Mouse (Mus musculus) neural tube, embryonic 14.5 days (tissue): ENCODE measurements around the gene Gm28230. TPM values are rescaled to one million over a fixed set of nuclear protein-coding genes. Genes with fewer than 3 reads are reported as not detected.

Experiments used
- ATAC-seq: fragments of 200-750 bp; cut with Nextera tagmentation; 2 replicates; pipeline ENCODE4 v1.8.0; 2017; ENCODE audit warnings: low read depth, mild to moderate bottlenecking, moderate TSS enrichment, moderate library complexity
- H3K27ac ChIP-seq: fragments of 300-500 bp; sonication (generic); 2 replicates; pipeline ENCODE4 v1.5.1; 2014; ENCODE audit warnings: low read depth, mild to moderate bottlenecking, control low read depth, low read length, moderate library complexity, mixed read lengths
- H3K27me3 ChIP-seq: fragments of 300-500 bp; sonication (generic); 2 replicates; pipeline ENCODE4 v1.6.1; 2014; ENCODE audit warnings: low read length; ENCODE audit not compliant: control insufficient read depth, insufficient read depth
- H3K36me3 ChIP-seq: fragments of 300-500 bp; sonication (generic); 2 replicates; pipeline ENCODE4 v1.6.1; 2014; ENCODE audit warnings: low read length, mixed read lengths; ENCODE audit not compliant: control insufficient read depth, insufficient read depth
- H3K4me1 ChIP-seq: fragments of 300-500 bp; sonication (generic); 2 replicates; pipeline ENCODE4 v1.6.1; 2014; ENCODE audit warnings: low read length; ENCODE audit not compliant: control insufficient read depth, insufficient read depth
- H3K4me2 ChIP-seq: fragments of 300-500 bp; sonication (generic); 2 replicates; pipeline ENCODE4 v1.6.1; 2014; ENCODE audit warnings: mild to moderate bottlenecking, low read depth, low read length, control low read depth
- H3K4me3 ChIP-seq: fragments of 300-500 bp; sonication (generic); 2 replicates; pipeline ENCODE4 v1.5.1; 2014; ENCODE audit warnings: low read depth, low read length, control low read depth, mixed read lengths
- H3K9ac ChIP-seq: fragments of 300-500 bp; sonication (generic); replicated peaks from 2 replicates; pipeline ENCODE4 v1.6.1; 2014; ENCODE audit warnings: low read depth, mild to moderate bottlenecking, control low read depth, low read length, mixed read lengths
- H3K9me3 ChIP-seq: fragments of 300-500 bp; sonication (generic); 2 replicates; pipeline ENCODE4 v1.6.1; 2016; ENCODE audit warnings: low read length; ENCODE audit not compliant: control insufficient read depth
- WGBS: fragments of 180-500 bp; shearing (Covaris S2); extraction: QIAGEN DNeasy Blood & Tissue Kit; methylation state at CpG from one replicate; pipeline ENCODE4 v1.1.7; 2014; 5-methylcytosine and 5-hydroxymethylcytosine counted together
- polyA plus RNA-seq: library from polyadenylated mRNA; unstranded; fragments of >200 nt; fragmentation: Nextera tagmentation; extraction: Ambion mirVana; gene quantifications from 2 replicates; pipeline ENCODE4 v1.2.1, GENCODE M21; 2014

Gene Gm28230
- polyA plus RNA-seq, 1 experiment from 2014 or later = 2.5 TPM

DNA sequence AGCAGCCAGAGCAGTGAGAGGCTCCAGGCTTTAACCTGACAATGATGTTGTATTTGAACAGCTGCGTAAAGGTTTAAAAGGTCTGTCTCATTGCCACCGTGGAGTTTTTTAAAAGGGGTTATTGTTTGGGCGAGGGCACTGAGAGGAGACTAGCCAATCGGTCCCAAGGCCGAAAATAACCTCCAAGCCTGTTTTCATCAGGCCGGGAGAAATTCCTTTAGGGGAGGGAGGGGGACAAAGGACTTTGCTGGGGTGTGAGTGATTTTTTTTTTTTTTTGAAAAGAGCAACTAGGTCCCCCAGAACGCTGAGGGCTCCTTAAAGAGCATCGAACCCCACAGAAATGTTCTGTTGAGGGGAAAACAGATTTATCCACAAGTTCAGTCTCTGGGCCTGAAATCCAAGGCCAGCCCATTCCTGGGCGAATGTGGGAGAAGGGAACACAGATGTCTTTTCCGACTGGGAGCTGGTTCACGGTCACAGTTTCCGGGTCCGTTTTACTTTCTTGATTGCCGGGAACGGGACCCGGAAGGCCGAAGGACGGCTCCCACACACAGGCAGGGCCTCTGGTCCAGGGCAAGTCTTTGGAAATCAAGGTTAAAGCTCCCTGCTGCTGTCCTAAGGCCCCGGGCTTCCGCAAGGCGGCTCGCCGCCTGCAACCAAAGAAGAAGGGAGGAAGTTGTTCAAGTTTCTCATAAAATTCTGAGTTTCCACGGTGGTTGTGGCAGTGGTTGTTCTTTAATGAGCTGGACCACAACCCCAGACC is 36.8 kb upstream of the Gm28230 start:
- H3K36me3 ChIP-seq = no peaks in the 10 kb centered on the region
- H3K4me3 ChIP-seq = peak overlapping the region; percentile 33
- peaks cover 19% of the 10 kb centered on the region for H3K27me3 ChIP-seq
- no peaks in the 10 kb centered on the region; the same call in 1 of the 2 replicates for H3K4me1 ChIP-seq
- WGBS = under 1% methylated on average over 24 of the region's 24 CpGs
- H3K4me2 ChIP-seq = peak overlapping the region; percentile 44
- peak overlapping the region; percentile 56 for H3K9ac ChIP-seq
- no peaks in the 10 kb centered on the region for H3K9me3 ChIP-seq
- peak overlapping the region; percentile 83 for H3K27ac ChIP-seq
- ATAC-seq = 0 out of 2 replicates have a peak, but pooled peaks have one; percentile 6

GRCm38 (mm10) chr2:74690338-74690716 is 36.2 kb upstream of the Gm28230 start:
- ATAC-seq = no peak
- 6% methylated on average over 8 of the region's 8 CpGs for WGBS
- H3K27me3 ChIP-seq = peaks cover 17% of the 10 kb centered on the region

GRCm38 (mm10) chr2:74691022-74691951 is 35.2 kb upstream of the Gm28230 start, which contains the start of gene Hoxd10:
Gene Hoxd10, plus strand, starts transcription at chr2:74691924.
- Histone ChIP-seq H3K4me3 (peak within 1 kb of the TSS; percentile 39), H3K27ac (peak within 1 kb of the TSS; percentile 70), H3K27me3 (peaks cover 17% of the 10 kb centered on the region), H3K9me3 (no peaks in the 10 kb centered on the region), H3K36me3 (no peaks in the 10 kb centered on the region), H3K4me1 (no peaks in the 10 kb centered on the region; the same call in 1 of the 2 replicates), H3K9ac (peak within 1 kb of the TSS; percentile 66), H3K4me2 (peak within 1 kb of the TSS; percentile 74)
- peak; percentile 81 for ATAC-seq
- under 1% methylated on average over 56 of the region's 56 CpGs for WGBS

More at GRCm38 (mm10) chr2:74690338-74690716, 36.2 kb upstream of the Gm28230 start:
- Histone ChIP-seq H3K9me3 (no peaks in the 10 kb centered on the region), H3K4me1 (no peaks in the 10 kb centered on the region; the same call in 1 of the 2 replicates), H3K36me3 (no peaks in the 10 kb centered on the region), H3K4me2 (peak overlapping the region; percentile 74), H3K4me3 (peak overlapping the region; percentile 39), H3K27ac (peak overlapping the region; percentile 83), H3K9ac (peak overlapping the region; percentile 56; the same call in 1 of the 2 replicates)

GRCm38 (mm10) chr2:74691995-74692807 is 34.3 kb upstream of the Gm28230 start:
- H3K4me3 ChIP-seq = peak overlapping the region; percentile 39
- H3K4me1 ChIP-seq = peaks cover 3% of the 10 kb centered on the region; the same call in 1 of the 2 replicates
- no peaks in the 10 kb centered on the region for H3K9me3 ChIP-seq
- no peak for ATAC-seq
- peak overlapping the region; percentile 66 for H3K9ac ChIP-seq
- peaks cover 12% of the 10 kb centered on the region for H3K27me3 ChIP-seq
- peak overlapping the region; percentile 74 for H3K4me2 ChIP-seq
- 2% methylated on average over 35 of the region's 35 CpGs for WGBS
- peak overlapping the region; percentile 70 for H3K27ac ChIP-seq
- no peaks in the 10 kb centered on the region for H3K36me3 ChIP-seq

DNA sequence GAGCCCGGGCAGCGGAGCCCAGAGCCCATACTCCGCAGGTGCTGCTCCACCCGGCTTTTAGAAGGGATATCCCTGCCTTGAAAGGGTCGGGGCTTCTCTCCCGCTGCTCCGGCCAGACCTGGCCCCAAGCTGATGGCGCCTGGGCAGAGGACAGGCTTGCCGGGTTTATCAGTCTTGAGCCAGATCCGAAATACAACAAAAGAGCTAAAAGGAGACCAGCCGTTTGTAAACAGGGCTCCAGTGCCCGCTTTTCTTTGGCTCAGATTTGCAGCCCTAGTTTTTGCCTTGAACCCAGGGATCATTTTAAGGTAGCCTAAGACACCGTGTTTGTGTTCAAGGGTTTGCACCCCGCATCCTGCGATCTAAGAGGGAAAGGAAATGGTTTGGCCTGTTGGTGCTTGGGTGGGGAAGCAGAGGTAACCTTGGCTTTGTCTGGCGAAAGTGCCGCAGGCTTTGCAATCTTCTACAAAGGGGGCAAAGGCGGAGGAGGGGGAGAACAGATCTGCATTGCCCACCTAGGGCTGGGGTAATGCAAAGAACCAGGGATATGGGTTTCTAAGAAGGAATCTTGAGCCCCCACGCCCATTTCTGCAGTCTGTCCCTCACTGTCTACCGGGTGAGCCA is 33.6 kb upstream of the Gm28230 start:
- H3K27me3 ChIP-seq = peaks cover 9% of the 10 kb centered on the region
- H3K4me1 ChIP-seq = peaks cover 5% of the 10 kb centered on the region; the same call in 1 of the 2 replicates
- no peaks in the 10 kb centered on the region for H3K36me3 ChIP-seq
- H3K4me3 ChIP-seq = peak overlapping the region; percentile 39
- 2% methylated on average over 20 of the region's 20 CpGs for WGBS
- no peak for ATAC-seq
- peak overlapping the region; percentile 74 for H3K4me2 ChIP-seq
- H3K9me3 ChIP-seq = no peaks in the 10 kb centered on the region
- peak overlapping the region; percentile 66 for H3K9ac ChIP-seq
- H3K27ac ChIP-seq = peak overlapping the region; percentile 70

- Histone ChIP-seq H3K9me3 (no peaks in the 10 kb centered on the region), H3K4me2 (peak overlapping the region; percentile 74), H3K27me3 (peaks cover 9% of the 10 kb centered on the region), H3K4me1 (peaks cover 5% of the 10 kb centered on the region; the same call in 1 of the 2 replicates), H3K36me3 (no peaks in the 10 kb centered on the region), H3K27ac (peak overlapping the region; percentile 70), H3K4me3 (peak overlapping the region; percentile 39), H3K9ac (peak overlapping the region; percentile 66; the same call in 1 of the 2 replicates)
- 10% methylated on average over 4 of the region's 4 CpGs for WGBS
- no peak for ATAC-seq
These were observed 33.1 kb upstream of the Gm28230 start for GRCm38 (mm10) chr2:74693432-74693827.

GRCm38 (mm10) chr2:74694066-74694465 is 32.5 kb upstream of the Gm28230 start:
- peaks cover 5% of the 10 kb centered on the region; the same call in 1 of the 2 replicates for H3K4me1 ChIP-seq
- H3K4me2 ChIP-seq = peak overlapping the region; percentile 74
- H3K36me3 ChIP-seq = no peaks in the 10 kb centered on the region
- peak overlapping the region; percentile 39 for H3K4me3 ChIP-seq
- H3K9me3 ChIP-seq = no peaks in the 10 kb centered on the region
- H3K27ac ChIP-seq = peak overlapping the region; percentile 70
- no peak for ATAC-seq
- WGBS = 3% methylated on average over 16 of the region's 16 CpGs
- peaks cover 9% of the 10 kb centered on the region; the same call in 1 of the 2 replicates for H3K27me3 ChIP-seq
- peak overlapping the region; percentile 66; the same call in 1 of the 2 replicates for H3K9ac ChIP-seq
